Mouse (Mus musculus) intestine, embryonic 14.5 days (tissue): ENCODE results near the gene Ncbp1. TPM values are rescaled to one million over a fixed set of nuclear protein-coding genes. Genes with fewer than 3 reads are reported as not detected.

Experiments
- ATAC-seq: fragments of 200-750 bp; cut with Nextera tagmentation; replicated peaks from 2 replicates; pipeline ENCODE4 v1.8.0; 2017; ENCODE audit warnings: low read depth, moderate number of reproducible peaks, moderate TSS enrichment, moderate library complexity; ENCODE audit not compliant: low FRiP score, low TSS enrichment
- DNase-seq: peaks from one replicate; pipeline ENCODE4 v3.0.0-alpha.2; 2018; ENCODE audit warnings: low spot score
- H3K27ac ChIP-seq: fragments of 300-500 bp; sonication (generic); 2 replicates; pipeline ENCODE4 v1.5.1; 2014; ENCODE audit warnings: low read depth, mild to moderate bottlenecking, control low read depth
- H3K27me3 ChIP-seq: fragments of 300-500 bp; sonication (generic); replicated peaks from 2 replicates; pipeline ENCODE4 v1.6.1; 2014; ENCODE audit warnings: low read length, control low read depth; ENCODE audit not compliant: control insufficient read depth, insufficient read depth
- H3K36me3 ChIP-seq: fragments of 300-500 bp; sonication (generic); 2 replicates; pipeline ENCODE4 v1.6.1; 2014; ENCODE audit warnings: low read length, control low read depth; ENCODE audit not compliant: control insufficient read depth, insufficient read depth
- H3K4me1 ChIP-seq: fragments of 300-500 bp; sonication (generic); replicated peaks from 2 replicates; pipeline ENCODE4 v1.6.1; 2014; ENCODE audit warnings: low read length, control low read depth, mixed read lengths; ENCODE audit not compliant: control insufficient read depth, insufficient read depth
- H3K4me2 ChIP-seq: fragments of 300-500 bp; sonication (generic); 2 replicates; pipeline ENCODE4 v1.6.1; 2014; ENCODE audit warnings: low read length
- H3K4me3 ChIP-seq: fragments of 300-500 bp; sonication (generic); 2 replicates; pipeline ENCODE4 v1.5.1; 2014; ENCODE audit warnings: low read depth, low read length, control low read depth, mixed read lengths
- H3K9ac ChIP-seq: fragments of 300-500 bp; sonication (generic); 2 replicates; pipeline ENCODE4 v1.6.1; 2014; ENCODE audit warnings: mild to moderate bottlenecking, low read length
- H3K9me3 ChIP-seq: fragments of 300-500 bp; sonication (generic); 2 replicates; pipeline ENCODE4 v1.6.1; 2016; ENCODE audit warnings: low read length, control low read depth; ENCODE audit not compliant: control insufficient read depth
- WGBS: fragments of 180-500 bp; shearing (Covaris S2); extraction: QIAGEN DNeasy Blood & Tissue Kit; methylation state at CpG from one replicate; pipeline ENCODE4 v1.1.7; 2014; 5-methylcytosine and 5-hydroxymethylcytosine counted together
- polyA plus RNA-seq: library from polyadenylated mRNA; unstranded; fragments of >200 nt; fragmentation: Nextera tagmentation; extraction: Ambion mirVana; gene quantifications from 2 replicates; pipeline ENCODE4 v1.2.1, GENCODE M21; 2014

Gene Ncbp1
- 77.6 and 81.5 TPM in 2 replicates for polyA plus RNA-seq

DNA sequence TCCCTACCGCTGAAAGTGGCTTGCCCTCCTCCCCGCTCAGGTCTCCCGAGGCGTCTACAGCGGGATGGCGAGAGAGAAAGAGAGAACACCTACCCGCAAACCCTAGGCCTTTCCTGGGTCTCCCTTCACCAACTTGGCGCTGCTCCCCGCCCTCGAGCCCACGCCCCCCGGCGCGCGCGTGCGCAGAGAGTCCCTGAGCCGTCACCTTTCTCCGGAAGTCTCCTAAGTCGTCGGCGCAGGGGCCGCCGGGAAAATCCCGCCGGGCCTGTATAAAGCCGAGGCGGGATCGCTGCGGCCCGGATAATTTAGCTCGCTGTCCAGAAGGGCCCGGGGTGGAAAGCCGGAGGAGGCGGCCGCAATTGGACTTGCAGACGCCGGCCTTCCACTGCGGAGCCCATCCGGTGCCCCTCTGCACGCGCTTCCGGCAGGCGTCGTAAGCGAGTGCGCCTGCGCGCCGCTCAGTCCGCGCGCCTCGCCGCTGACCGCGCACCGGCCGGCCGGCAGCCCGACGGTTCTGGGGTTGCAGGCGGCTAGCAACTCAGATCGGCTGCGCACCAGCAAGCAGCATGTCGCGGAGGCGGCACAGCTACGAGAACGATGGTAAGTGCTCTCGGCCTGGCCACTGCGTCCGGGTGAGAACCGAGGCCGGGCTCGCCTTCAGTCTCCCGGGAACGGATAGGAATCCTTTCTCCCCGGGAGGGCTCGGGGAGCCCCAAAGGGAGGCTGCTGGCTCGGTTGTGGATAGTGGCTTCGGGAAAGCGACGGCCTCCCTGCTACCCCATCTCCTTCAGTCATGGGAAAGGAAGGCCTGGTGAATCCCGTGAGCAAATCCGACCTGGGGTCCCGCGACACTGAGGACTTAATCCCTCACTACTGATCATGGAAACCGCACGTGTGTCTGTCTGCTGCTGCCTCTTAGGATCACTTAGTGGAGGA lies at the start of gene Ncbp1, which contains the start of gene Tstd2:
Gene Ncbp1, plus strand, starts transcription at position 327 of the 936 bp plus-strand sequence.
Gene Tstd2, minus strand, starts transcription at position 408 of the 936 bp plus-strand sequence.
- DNase-seq (peak; percentile 98), ATAC-seq (peak; percentile 83)
- H3K4me1 ChIP-seq = peaks cover 22% of the 10 kb centered on the region
- H3K9me3 ChIP-seq = no peaks in the 10 kb centered on the region
- peak within 1 kb of the TSS; percentile 99 for H3K27ac ChIP-seq
- peak within 1 kb of the TSS; percentile 93 for H3K9ac ChIP-seq
- peak within 1 kb of the TSS; percentile 83 for H3K4me2 ChIP-seq
- peak within 1 kb of the TSS; percentile 96 for H3K4me3 ChIP-seq
- WGBS = under 1% methylated on average over 85 of the region's 90 CpGs
- H3K27me3 ChIP-seq = no peaks in the 10 kb centered on the region
- H3K36me3 ChIP-seq = peaks cover 24% of the 10 kb centered on the region

DNA sequence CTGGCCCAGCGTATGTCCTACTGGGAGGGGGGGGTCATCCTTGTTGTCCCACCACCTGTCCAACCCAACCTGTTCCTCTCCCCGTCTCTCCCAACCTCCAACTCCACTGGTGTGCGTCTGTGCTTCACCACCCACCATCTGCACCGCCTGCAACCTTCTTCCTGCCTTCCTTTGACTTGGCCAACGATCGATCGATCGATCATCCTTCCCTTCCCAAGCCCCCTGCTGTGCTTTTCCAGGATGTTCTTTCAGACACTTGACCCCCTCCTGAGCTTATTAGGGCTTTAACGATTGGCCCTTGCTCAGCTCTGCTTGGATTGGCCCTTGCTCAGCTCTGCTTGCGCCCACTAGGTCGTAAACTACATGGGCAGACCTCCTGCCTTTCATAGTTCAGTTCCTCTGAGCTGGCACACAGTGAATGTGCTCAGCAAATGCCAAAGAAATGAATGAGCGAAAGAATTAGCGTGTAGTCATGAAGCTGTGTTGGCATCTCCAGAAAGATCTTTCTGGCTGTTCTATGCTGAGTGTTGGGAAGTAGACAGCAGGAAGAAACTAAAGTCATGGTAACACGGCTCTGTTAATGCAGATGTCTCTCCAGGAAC lies 48.8 kb upstream of the Ncbp1 start:
- Histone ChIP-seq H3K27me3 (no peaks in the 10 kb centered on the region), H3K4me1 (0 out of 2 replicates have a peak, but pooled peaks cover 4% of the 10 kb centered on the region), H3K9ac (no peak overlapping the region), H3K27ac (no peak overlapping the region), H3K4me2 (no peak overlapping the region), H3K9me3 (no peaks in the 10 kb centered on the region), H3K4me3 (no peak overlapping the region), H3K36me3 (no peaks in the 10 kb centered on the region)
- WGBS = 91% methylated on average over 14 of the region's 14 CpGs
- DNase-seq = no peak
- no peak for ATAC-seq

DNA sequence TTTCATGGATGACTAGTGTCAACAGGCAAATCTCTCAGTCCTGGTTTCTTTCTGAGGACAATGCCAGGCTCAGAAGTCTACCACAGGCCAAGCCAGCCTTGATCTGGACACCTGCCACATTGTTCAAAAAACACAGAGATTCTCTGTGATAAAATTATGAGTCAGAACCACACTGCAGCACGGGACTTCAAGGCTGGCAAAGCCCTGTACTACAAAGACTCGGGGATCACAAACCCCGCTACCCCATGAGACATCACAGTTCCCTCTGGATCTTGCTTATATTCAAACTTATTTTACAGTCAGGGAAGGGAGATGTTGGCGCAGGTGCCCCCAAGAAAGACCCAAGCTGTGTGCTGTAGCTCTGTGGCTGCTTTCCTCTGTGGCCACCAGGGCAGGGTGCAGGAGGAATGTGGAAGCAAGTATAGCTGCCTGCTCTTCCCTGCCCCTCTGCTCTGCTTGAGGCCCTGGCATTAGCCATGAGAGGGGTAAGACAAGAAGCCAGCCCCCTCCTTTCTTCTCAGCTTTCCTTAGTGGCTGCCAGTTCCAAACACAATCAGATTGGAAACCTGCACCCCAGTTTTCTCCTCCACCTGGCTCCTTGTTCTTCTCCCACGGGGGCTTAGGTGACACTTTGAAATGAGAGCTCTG lies 45.9 kb upstream of the Ncbp1 start:
- no peak for DNase-seq

DNA sequence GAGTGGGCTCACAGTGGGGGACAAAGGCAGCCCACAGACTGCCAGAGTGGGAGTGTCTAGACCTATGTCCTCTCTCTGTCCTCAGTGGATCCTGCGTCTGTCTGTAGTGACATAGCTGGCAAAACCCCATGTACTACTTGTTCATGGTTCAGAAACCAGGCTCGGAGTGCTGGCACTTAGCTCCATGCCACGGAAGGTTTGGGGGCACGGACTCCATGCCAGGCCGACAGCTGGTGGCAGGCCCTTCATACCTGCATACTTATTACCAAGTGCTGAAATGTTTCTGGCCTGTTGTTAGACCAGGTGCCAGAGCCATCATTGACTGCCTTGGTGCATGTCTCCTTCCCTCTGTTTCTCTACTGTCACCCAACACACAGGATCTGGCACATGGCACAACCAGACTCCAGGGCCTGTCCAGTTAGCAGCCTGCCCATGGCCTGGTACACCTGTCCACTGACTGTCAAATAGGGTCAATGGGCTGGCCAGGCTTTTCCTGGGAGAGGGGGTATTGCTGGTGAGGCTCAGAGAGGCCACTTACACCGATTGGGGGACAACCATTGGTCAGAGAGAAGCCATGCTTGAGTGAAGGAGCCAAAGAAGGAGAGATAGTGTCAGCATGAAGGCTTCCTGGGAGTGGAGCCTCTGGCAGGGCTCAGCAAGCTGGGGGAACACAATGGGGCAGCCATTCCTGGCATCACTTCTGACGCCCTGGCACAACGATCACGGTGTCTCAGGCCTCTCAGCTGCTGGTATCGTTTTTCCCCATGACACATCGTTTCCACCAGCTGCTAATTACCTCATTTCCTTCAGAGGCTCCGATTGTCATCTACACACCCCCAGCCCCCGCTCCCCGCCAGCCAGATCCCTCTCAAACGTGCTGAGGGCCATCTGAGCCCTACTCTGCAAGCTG lies 43.2 kb upstream of the Ncbp1 start:
- Histone ChIP-seq H3K9ac (no peak overlapping the region), H3K27me3 (no peaks in the 10 kb centered on the region), H3K4me1 (no peaks in the 10 kb centered on the region), H3K4me3 (no peak overlapping the region), H3K27ac (no peak overlapping the region), H3K9me3 (no peaks in the 10 kb centered on the region), H3K36me3 (no peaks in the 10 kb centered on the region), H3K4me2 (no peak overlapping the region)
- 71% methylated on average over 15 of the region's 15 CpGs for WGBS
- DNase-seq (no peak), ATAC-seq (no peak)

More for the DNA sequence above, 45.9 kb upstream of the Ncbp1 start:
- no peak for ATAC-seq
- H3K4me1 ChIP-seq = 0 out of 2 replicates have a peak, but pooled peaks cover 4% of the 10 kb centered on the region
- 85% methylated on average over 5 of the region's 5 CpGs for WGBS
- H3K36me3 ChIP-seq = no peaks in the 10 kb centered on the region
- no peak overlapping the region for H3K4me3 ChIP-seq
- no peaks in the 10 kb centered on the region for H3K27me3 ChIP-seq
- no peaks in the 10 kb centered on the region for H3K9me3 ChIP-seq
- H3K9ac ChIP-seq = no peak overlapping the region
- H3K27ac ChIP-seq = no peak overlapping the region
- H3K4me2 ChIP-seq = no peak overlapping the region

DNA sequence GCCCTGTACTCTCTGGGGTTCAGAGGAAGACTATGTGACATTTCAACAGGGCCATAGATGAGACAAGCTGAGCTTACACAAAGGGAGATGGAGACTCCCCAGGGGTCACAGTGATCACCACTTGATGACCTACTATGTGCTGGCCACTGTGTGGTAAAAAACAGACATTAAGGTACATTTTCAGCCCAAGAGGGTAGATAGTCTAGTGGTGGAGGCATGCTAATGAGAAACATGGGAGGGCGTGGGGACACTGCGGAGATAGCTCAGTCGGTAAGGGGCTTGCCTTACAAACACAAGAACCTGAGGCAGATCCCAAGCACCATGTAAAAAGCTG lies 42.6 kb upstream of the Ncbp1 start:
- ATAC-seq = no peak
- H3K9me3 ChIP-seq = no peaks in the 10 kb centered on the region
- no peak overlapping the region for H3K27ac ChIP-seq
- H3K9ac ChIP-seq = no peak overlapping the region
- no peak overlapping the region for H3K4me2 ChIP-seq
- 95% methylated on average over 3 of the region's 3 CpGs for WGBS
- no peaks in the 10 kb centered on the region for H3K27me3 ChIP-seq
- H3K4me3 ChIP-seq = no peak overlapping the region
- no peak for DNase-seq
- no peaks in the 10 kb centered on the region for H3K36me3 ChIP-seq
- H3K4me1 ChIP-seq = peaks cover 3% of the 10 kb centered on the region

DNA sequence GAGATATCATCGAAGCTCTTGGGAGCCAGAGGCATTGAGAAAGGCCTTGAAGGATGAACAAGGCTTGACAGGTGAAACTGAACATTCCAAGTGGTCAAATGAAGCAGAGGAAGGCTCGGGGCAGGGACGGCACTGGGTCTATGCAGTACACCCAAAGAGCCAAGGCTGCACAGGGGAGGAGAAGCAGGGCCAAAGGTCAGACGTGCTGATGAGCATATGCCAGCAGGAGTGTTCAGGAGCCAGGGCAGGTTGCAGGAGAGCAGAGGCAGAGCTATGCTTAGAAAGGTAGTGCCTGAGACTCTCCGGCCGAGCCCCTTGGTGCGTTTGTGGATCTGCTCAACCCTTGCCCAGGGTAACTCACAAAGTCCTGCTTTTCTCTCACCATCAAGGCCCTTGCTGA lies 41.9 kb upstream of the Ncbp1 start:
- ATAC-seq (no peak), DNase-seq (no peak)
- no peak overlapping the region for H3K27ac ChIP-seq
- H3K9ac ChIP-seq = no peak overlapping the region
- H3K36me3 ChIP-seq = no peaks in the 10 kb centered on the region
- WGBS = 85% methylated on average over 7 of the region's 7 CpGs
- no peak overlapping the region for H3K4me3 ChIP-seq
- peaks cover 10% of the 10 kb centered on the region for H3K4me1 ChIP-seq
- no peaks in the 10 kb centered on the region for H3K27me3 ChIP-seq
- no peak overlapping the region for H3K4me2 ChIP-seq
- no peaks in the 10 kb centered on the region for H3K9me3 ChIP-seq

DNA sequence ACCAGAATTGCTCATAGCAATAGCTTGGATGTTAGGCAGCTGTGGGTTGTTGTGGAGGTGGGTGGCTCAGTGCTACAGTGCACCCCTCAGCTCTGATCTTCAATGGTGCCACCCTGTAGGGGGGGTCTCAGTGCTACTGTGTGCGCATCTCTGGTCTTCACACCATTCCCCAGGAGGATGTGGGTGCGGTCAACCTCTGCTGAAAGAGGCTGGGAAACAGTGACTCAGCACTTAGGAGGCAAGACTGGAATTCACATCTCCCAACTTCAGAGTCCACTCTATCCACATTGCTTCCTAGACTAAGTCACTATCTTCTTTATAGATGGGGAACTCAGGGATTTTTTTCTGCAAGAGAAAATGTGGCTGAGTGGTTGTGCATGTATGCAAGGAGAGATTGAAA lies 40.8 kb upstream of the Ncbp1 start:
- Histone ChIP-seq H3K27ac (no peak overlapping the region), H3K4me2 (no peak overlapping the region), H3K9me3 (no peaks in the 10 kb centered on the region), H3K9ac (no peak overlapping the region), H3K4me1 (peaks cover 12% of the 10 kb centered on the region), H3K27me3 (no peaks in the 10 kb centered on the region), H3K36me3 (no peaks in the 10 kb centered on the region), H3K4me3 (no peak overlapping the region)
- 78% methylated on average over 2 of the region's 2 CpGs for WGBS
- ATAC-seq (no peak), DNase-seq (no peak)

DNA sequence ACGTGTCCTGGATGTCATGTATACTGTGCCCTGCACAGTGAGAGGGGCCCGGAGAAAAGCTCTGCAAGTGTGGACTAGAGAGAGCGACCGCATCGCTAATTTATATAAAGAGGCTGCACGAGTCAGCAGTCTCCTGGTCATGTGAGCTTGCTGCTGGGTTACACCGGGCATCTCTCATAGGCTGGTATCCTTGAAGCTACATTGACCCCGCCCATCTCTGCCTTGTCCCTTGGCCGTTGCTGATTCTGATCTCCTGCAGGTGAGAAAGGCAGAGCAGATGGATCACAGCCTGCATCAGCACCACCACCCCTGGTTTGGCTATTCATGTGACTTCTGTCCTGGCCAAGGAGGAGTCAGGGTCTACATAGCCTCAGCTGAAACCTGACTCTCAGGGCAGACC lies 39.3 kb upstream of the Ncbp1 start:
- no peaks in the 10 kb centered on the region for H3K9me3 ChIP-seq
- WGBS = 81% methylated on average over 9 of the region's 9 CpGs
- no peak overlapping the region for H3K4me2 ChIP-seq
- H3K4me1 ChIP-seq = peaks cover 12% of the 10 kb centered on the region
- no peak for DNase-seq
- H3K4me3 ChIP-seq = no peak overlapping the region
- no peak for ATAC-seq
- no peak overlapping the region for H3K27ac ChIP-seq
- no peaks in the 10 kb centered on the region for H3K36me3 ChIP-seq
- no peaks in the 10 kb centered on the region for H3K27me3 ChIP-seq
- no peak overlapping the region for H3K9ac ChIP-seq
